Mouse (Mus musculus) common myeloid progenitor, adult 5-6 weeks (primary cell): Measurements from ENCODE around the gene Spon2. TPM values are rescaled to one million over a fixed set of nuclear protein-coding genes. Genes with fewer than 3 reads are reported as not detected.

ENCODE experiments used
- ATAC-seq: replicated peaks from 2 replicates; pipeline ENCODE4 v1.8.0; 2016; ENCODE audit warnings: low read depth, mild to moderate bottlenecking, moderate TSS enrichment, inconsistent platforms; ENCODE audit not compliant: poor library complexity, severe bottlenecking
- total RNA-seq: library from RNA; stranded (forward); fragments of 200-1000, 187-1606 nt; gene quantifications from 2 replicates; pipeline ENCODE4 v1.2.3, GENCODE M21; 2017

Spon2 gene
- total RNA-seq, 1 experiment from 2014 or later = 6.5 TPM

DNA sequence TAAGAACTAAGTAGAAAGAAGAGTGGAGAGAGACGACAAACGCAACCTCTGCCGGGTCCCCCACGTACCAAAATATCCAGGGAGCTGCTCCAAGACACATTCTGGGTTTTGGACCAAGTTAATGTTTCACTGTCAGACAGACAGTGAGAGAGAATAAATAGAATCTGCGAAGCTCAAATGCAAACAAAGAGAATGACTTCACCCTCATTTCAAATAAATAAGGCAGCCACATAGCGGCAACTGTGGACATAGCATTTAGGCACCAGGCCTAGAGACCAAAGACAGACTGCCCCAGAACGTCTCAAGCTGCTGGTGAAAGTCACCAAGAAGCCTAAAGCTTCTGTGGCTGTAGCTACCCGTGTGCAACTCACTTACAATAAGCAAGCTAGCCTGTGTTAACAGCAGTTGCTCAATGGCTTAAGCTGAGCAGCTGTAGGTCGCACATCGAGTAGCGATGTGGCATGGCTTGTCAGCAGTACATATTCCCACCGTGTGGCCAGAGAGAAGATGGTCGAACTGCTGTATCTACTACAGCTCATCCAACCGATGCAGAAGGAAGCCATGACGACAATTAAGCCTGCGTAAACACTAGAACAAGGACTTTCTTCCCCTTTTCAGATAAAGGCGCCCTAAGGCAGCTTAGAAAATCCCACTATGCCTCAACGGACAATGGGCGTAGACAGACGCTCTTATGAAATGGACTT lies 643 bp upstream of the Spon2 start:
- no peak for ATAC-seq

DNA sequence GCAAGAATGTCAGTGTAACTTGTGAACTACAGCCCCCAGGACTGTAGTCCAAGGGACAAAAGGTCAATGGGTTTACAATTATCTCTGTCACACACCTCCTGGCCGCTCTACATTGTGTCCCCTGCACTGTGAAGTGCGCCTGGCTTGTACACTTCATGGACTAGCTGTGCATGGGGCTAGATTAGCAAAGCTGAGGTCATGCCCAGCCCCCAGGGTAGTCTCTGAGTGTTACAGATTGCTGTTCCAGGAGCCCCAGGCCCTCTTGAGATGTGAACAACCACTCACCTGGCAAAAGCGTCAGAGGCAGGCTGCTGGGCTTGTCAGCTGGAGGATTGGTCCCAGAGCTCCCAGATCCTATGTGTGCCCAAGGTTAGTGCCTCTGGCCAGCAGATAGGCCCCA lies 592 bp downstream of the Spon2 start:
- ATAC-seq = peak; percentile 17; the same call in 1 of the 2 replicates

DNA sequence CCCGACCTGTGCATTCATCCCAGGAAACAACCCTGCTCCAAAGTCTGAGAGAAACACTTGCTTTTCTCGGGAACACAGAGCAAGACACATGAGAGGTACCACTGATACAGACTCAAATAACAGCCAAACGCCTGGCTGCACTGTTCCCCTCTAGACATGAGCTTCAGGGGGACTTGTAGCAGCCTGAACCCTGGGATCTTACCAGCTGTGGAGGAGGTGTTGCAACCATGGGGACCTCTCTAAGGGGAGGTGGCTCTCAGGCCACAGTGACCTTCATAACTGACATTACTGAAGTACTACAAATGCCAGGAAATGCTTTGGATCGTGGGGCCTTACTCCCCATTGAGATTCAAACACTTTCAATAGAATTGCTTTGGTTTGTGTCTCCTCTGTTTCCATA lies 3.5 kb downstream of the Spon2 start:
- ATAC-seq = no peak

DNA sequence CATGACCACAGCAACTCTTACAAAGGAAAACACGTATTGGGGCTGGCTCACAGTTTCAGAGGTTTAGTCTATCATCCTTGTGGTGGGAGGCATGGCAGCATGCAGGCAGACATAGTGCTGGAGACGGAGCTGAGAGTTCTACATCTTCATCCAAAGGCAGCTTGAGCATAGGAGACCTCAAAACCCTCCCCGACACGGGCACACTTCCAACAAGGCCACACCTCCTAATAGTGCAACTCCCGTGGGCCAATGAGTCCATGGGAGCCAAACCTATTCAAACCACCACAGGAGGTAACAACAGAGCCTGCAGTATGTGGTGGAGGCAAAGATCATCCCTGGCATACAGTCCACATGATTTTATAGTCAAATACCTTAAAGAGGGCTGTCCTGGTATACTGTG lies 7.0 kb downstream of the Spon2 start:
- no peak for ATAC-seq

DNA sequence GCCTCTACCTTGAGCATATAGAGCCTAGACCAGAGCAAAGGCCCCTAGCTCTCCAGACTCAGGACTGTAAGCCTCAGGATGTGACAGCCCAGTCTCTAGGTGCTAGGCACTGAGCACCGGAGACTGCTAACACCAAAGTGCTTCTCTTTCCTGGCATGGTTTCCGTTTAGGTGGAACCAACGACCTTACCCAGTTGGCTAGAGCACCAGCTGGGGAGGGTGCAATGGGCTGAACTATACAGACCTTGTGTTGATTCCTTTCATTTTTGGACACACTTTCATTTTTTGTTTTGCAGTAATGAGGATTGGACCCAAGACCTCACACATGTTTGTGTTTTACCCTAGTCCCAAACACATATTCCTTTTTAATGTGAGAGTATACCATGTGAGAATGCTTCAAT lies 7.7 kb downstream of the Spon2 start:
- no peak for ATAC-seq

DNA sequence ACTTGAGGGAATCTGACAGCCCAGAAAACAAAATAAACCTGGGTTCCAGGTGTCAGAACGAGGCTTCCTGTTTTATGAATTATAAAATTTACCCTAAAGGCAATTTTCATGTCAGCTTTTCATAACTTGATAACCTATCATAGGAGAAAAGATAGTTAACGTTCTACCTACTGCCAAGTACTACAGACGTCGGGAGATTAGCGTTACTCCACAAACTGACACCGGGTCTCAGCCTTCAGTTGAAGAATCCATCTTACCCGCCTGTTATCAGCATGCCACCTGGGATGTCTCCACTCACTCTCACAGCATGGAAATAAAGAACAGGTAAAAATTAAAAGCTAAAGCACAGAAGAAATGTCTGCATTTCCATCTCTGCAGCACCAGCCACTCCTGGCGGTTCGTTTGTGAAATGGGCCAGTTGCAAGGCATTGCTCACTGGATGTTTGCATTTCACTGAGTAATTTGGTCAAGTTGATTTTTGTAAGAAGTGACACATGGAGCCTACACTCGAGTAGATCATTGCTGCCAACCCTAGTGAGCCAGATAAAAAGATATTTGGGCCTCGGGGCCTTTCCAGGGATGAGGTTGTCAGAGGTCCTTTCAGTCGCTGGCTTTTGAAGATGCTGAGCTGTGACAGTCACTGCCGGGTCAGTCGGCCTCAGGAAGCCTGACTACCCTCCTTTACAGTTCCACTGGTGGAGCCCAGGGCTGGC lies 9.6 kb downstream of the Spon2 start:
- no peak for ATAC-seq

DNA sequence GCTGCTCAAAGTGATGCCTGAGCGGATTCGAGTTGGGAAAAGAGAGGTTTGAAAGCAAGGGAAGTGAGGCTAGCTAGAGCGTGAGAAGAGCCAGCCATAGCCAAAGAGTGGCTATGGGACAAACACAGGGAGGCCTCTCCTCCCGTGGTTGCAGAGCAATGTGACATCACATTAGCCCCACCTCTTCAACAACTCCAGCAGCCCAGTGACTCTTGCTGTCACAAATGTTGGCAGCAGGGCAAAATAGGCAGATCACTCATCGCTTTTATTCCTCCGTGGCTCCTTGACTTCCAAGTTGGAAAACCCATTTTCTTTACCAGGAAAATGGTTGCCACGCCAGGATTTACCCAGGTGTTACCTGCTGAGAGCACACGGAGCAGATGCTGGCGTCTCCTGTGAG lies 11.1 kb downstream of the Spon2 start:
- no peak for ATAC-seq

DNA sequence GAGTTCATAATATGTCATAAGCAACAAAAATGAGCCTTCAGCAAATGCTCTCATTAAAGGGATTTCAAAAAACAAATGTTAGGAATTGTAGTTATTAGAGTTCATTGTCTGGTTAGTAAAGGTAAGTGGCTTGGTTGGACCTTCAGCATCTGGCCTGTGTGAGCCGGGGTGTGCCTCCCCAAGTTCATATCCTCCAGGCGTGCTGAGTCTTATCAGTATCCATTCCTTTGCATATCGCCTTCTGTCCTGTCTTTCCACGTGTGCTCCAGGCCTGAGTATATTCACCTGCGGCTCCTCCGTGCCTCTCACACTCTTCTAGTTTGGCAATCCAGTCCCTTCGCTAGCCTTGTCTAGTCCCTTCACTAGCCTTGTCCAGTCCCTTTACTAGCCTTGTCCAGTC lies 11.9 kb downstream of the Spon2 start:
- ATAC-seq = no peak

DNA sequence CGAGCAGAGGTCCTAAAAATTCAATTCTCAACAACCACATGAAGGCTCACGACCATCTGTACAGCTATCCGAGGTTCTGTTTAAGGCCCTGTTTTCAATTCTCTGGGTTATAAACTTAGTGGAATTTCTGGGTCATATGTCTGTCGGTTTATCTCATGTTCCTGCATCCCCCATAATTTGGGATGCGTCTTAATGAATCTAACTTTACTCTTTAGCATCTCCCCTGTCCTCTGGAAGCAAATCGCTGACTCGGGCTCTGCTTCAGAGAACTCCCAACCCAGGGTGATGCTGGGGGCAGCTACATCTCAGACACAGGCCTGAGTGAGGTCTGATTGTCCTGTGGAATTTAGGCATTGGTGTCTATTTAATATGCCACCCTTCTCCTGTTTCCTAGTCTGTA lies 14.0 kb downstream of the Spon2 start:
- ATAC-seq = no peak

DNA sequence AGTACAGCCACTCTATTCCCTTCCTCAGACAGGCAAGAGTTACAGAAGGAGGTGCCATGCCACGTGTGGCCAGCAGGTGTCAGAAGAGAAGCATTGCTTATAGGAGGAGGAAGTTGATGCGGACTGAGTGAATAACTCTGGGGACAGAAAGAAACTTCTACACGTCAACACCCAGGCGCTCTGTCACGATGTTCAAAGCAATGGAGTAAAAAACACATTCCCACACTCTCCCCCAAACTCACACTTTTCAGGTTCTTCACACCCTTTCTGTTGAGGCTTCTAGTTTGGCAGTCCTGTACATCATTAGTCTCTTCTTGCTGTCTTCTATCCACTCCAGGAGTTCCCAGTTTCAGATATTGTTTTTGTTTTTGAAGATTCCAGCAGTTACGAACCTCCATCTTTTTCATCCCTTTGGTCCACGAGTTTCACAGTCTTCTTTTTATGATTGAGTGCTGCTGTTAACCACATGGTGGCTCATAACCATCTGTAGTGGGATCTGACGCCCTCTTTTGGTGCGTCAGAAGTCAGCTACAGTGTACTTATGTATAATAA lies 14.5 kb downstream of the Spon2 start:
- peak; percentile 96 for ATAC-seq

DNA sequence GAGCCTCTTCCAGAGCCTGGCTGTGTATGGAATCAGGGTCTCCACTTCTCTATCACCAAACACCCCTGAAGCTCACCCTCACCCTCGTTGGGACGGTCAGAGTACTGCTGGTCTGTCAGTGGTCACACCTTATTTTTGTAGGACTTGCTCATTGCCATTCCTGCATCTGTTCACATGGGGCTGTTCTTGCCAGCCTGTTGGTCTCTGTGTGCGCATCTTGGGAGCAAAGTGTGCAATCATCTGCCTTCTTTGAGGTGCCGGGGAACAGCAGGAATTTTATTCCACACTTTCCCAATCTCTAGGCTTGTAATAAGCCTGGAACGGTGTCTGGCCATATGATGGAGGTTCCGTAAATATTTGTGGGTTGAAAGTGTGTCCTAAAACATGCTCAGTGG lies 15.1 kb downstream of the Spon2 start:
- ATAC-seq = no peak

DNA sequence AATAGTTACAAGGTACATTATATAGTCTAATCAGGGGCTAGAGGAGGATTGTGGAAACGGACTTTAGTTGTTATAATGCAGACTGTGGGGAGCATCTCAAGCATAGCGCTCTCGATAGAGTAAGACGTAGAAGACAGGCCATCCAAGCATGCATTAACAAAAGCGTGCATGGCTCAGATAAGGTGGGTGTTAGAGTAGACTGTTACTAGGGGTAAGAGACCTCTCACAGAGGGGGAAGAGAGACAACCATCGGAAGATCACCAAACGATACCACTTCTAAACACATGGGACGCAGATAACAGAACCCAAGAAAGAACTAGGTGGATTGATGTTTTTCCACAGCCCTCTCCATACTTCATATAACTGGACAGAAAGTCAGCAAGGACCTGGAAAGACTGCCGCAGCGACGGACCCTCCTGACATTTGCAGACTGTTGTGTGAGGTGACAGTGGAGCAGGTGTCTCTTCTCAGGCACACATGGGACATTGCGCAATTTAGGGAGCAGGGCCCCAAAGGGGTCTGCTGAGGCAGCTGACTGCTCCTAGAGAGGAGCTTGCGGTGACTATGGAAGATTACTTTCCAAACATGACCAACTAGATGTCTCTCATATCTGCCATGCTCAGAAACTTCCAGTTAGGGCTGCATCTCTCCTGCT lies 15.6 kb downstream of the Spon2 start:
- no peak for ATAC-seq

DNA sequence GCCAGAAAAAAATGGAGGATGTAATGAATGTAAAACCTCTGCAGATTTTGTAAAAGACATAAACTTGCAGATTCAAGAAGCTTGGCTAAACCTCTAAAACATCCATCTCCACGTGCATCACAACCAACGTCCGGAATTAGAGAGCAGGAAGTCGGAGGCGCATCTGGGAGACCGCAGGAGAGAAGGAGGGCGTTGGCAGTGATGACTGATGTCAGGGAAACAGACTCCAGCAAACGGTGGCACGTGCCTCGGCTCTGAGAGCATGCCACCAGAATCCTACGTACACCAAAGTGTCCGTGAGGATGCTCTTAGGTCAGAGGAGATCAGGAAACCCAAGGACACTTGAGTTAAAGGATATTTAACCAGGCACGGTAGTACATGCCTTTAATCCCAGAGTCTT lies 16.6 kb downstream of the Spon2 start:
- ATAC-seq = no peak

DNA sequence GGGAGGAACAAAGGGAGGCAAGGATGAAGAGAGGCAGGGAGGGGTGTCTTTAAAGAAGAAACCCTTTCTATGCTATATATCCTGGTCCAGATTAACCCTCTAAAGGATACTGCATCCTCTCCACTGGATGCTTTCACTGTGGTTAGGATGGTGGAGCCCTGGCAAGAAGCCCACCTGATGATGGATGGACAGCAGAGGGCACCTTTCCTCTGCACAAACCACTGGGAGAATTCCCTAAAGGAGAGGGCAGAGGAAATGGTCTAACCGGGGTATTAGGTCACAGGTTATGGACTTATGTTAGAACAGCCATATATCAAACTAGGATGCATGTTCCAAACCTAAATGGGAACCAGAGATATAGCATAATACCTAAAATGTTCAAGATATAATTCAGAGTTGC lies 18.2 kb downstream of the Spon2 start:
- ATAC-seq = no peak

DNA sequence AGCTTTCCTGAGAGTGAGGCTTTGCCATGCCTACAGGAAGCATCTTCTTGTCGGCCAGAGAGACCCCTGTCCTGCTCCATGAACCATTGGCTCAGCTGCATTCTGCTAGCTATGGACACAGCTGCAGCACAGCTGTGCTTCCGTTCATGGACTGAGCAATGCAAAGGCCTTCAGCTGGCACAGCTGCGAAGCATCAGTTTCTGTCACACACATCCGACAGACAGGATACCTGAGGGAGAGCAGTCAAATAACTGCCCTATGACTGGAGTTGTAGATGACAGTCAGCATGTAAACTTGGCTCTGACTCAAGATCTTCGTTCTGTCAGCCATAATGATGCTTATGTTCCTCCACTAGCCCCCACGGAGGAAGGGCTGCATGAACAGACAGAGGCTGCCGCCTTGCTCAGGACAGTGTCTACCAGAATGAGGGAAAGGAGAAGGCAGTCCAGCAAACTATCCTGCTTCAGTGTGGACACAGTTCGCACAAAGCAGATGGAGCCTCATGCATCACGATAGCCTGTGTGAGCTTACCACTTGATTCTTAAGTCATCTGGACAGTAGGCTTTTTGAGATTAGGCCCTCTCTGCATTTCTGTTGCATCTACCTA lies 22.9 kb downstream of the Spon2 start:
- no peak for ATAC-seq

DNA sequence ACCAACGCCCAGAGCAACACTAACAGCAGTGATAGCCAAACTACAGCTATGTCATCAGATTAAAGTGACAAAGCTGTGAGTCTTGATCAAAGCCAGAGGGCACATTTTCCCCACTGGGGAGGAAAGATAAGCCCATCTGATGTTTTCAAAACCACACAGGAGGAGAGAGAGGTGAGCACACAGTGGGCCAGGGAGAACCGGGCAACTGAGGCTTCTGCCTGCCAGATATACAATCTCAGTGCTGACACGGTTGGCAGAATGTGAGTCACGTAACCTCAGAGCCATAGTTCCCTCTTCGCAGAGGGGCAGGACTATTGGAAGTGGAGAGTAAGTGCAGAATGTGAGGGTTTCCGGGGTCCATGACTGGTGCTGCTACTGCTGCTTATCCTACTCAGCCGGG lies 24.7 kb downstream of the Spon2 start:
- peak; percentile 45 for ATAC-seq

Other genes starting within 250 kb of the Spon2 start
- gene Ywhah, start 199.6 kb downstream of the Spon2 start, total RNA-seq = 145 and 156 TPM in 2 replicates
- gene Slc5a1, start 114.2 kb downstream of the Spon2 start, total RNA-seq = not detected in 2 replicates
- 156 and 163 TPM in 2 replicates for gene Ctbp1, start 56.5 kb upstream of the Spon2 start, total RNA-seq
- 208 and 246 TPM in 2 replicates for gene Maea, start 117.1 kb upstream of the Spon2 start, total RNA-seq
- gene Uvssa, start 160.1 kb upstream of the Spon2 start, total RNA-seq = 4.5 and 9.7 TPM in 2 replicates
- not detected in 2 replicates for gene Nkx1-1, start 215.5 kb upstream of the Spon2 start, total RNA-seq